Mouse (Mus musculus): ENCODE results near the gene Xlr3a. TPM values are rescaled to one million over a fixed set of nuclear protein-coding genes. Genes with fewer than 3 reads are reported as not detected.

Gene Xlr3a
- polyA plus RNA-seq, 1 experiment from 2014 or later = 2.7 TPM

DNA sequence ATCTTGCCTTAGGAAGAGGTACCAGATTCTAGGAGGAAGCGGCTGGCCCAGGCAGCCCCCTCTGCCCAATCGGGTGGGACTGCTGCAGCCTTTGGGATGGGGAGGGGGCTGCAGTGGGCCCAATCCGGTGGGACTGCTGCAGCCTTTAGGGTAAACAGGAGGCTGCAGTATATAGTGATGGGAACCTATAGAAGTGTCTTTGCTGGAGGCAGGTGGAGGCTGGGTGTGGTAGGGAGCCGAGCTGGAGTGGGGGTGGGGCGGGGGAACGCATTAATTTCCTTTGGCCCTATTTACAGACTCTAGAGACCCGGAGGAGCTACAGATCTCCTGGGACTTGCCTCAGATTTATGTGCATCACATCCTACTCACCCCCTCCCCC is 32.5 kb downstream of the Xlr3a start, which contains the start of gene Pnma3:
Pnma3 (plus strand) TSS at position 373 of the 379 bp plus-strand sequence.
- no peak within 1 kb of the TSS for H3K9ac ChIP-seq (ENCODE audit: low read length)
- peak within 1 kb of the TSS; percentile 23 for H3K4me2 ChIP-seq (replicated peaks; ENCODE audit: low read depth)
- no peak within 1 kb of the TSS for H3K4me3 ChIP-seq (ENCODE audit: low read depth, low read length)
- WGBS = 25% methylated on average over 7 of the region's 7 CpGs
- H3K36me3 ChIP-seq (ENCODE audit: control insufficient read depth, insufficient read depth, low read length) = no peaks in the 10 kb centered on the region
- peak; percentile 21; the same call in 1 of the 2 replicates for ATAC-seq (ENCODE audit: low FRiP score, low TSS enrichment)
- no peak for DNase-seq (ENCODE audit: low spot score)
- no peaks in the 10 kb centered on the region for H3K4me1 ChIP-seq (replicated peaks; ENCODE audit: control insufficient read depth, insufficient read depth)
- no peaks in the 10 kb centered on the region for H3K9me3 ChIP-seq (ENCODE audit: control insufficient read depth, low read length)
- no peaks in the 10 kb centered on the region for H3K27me3 ChIP-seq (ENCODE audit: control insufficient read depth, insufficient read depth, low read length)
- no peak within 1 kb of the TSS for H3K27ac ChIP-seq (replicated peaks)
- TF ChIP-seq EP300 (optimal IDR thresholded peaks at IDR 0.05) (no peak), CTCF (IDR thresholded peaks at IDR 0.05; ENCODE audit: low read depth) (no peak)

DNA sequence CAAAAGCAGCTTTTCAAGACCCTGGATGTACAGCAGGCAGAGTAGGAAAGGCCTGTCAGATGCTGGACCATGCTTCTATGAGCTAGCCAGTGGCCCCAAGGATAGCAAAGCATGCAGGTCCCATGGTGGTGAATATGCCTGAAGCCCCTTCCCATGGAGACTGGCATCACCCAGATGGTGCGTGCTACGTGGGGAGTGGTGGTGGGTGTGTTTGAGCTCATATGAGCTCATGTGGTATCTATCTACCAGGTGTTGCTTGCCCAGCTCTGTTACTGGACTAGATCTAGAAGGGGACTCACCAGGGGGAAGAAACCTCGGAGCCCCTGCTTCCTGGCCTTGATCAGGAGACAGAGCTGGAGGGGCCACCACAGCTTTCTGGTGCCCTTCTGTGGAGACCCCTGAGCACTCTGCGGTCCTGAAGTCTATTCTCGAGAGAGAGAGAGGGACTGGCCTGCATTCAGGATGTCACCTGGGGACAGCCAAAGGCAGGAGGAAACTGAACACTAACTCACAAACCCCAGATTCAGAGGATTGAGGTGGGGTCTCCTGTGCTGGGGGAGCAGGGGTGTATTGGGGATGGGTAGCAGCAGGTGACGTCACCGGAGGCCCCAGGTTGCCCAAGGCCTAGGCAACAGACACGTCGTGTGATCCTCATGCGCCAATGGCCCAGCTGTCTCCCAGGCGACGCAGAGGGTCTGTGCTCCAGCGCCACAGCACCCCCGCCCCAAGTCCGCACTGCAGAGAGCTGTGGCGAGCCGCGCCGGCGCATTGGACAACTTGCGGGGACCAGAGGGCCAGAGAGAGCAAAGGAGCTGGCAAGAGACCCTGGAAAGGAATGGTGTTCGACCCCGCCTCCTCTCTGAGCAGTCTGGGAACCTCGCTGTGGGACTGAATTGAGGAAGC is 33.1 kb downstream of the Xlr3a start:
- no peaks in the 10 kb centered on the region for H3K36me3 ChIP-seq (ENCODE audit: control insufficient read depth, insufficient read depth, low read length)
- H3K27ac ChIP-seq (replicated peaks) = no peak overlapping the region
- 51% methylated on average over 24 of the region's 24 CpGs for WGBS
- no peaks in the 10 kb centered on the region for H3K27me3 ChIP-seq (ENCODE audit: control insufficient read depth, insufficient read depth, low read length)
- TF ChIP-seq CTCF (IDR thresholded peaks at IDR 0.05; ENCODE audit: low read depth) (no peak), EP300 (optimal IDR thresholded peaks at IDR 0.05) (no peak)
- peak overlapping the region; percentile 23 for H3K4me2 ChIP-seq (replicated peaks; ENCODE audit: low read depth)
- DNase-seq (ENCODE audit: low spot score) (no peak), ATAC-seq (ENCODE audit: low FRiP score, low TSS enrichment) (peak; percentile 4; the same call in 1 of the 2 replicates)
- H3K9me3 ChIP-seq (ENCODE audit: control insufficient read depth, low read length) = no peaks in the 10 kb centered on the region
- no peaks in the 10 kb centered on the region for H3K4me1 ChIP-seq (replicated peaks; ENCODE audit: control insufficient read depth, insufficient read depth)
- no peak overlapping the region for H3K9ac ChIP-seq (ENCODE audit: low read length)
- H3K4me3 ChIP-seq (ENCODE audit: low read depth, low read length) = no peak overlapping the region

GRCm38 (mm10) chrX:73062323-73062722 is 34.6 kb downstream of the Xlr3a start:
- H3K4me1 ChIP-seq (replicated peaks; ENCODE audit: control insufficient read depth, insufficient read depth) = no peaks in the 10 kb centered on the region
- H3K27ac ChIP-seq (replicated peaks) = no peak overlapping the region
- H3K36me3 ChIP-seq (ENCODE audit: control insufficient read depth, insufficient read depth, low read length) = no peaks in the 10 kb centered on the region
- H3K9ac ChIP-seq (ENCODE audit: low read length) = no peak overlapping the region
- H3K4me3 ChIP-seq (ENCODE audit: low read depth, low read length) = no peak overlapping the region
- 39% methylated on average over 5 of the region's 5 CpGs for WGBS
- no peak for TF ChIP-seq EP300 (optimal IDR thresholded peaks at IDR 0.05)
- no peak for TF ChIP-seq CTCF (IDR thresholded peaks at IDR 0.05; ENCODE audit: low read depth)
- no peak overlapping the region for H3K4me2 ChIP-seq (replicated peaks; ENCODE audit: low read depth)
- DNase-seq (ENCODE audit: low spot score) (no peak), ATAC-seq (ENCODE audit: low FRiP score, low TSS enrichment) (no peak)
- H3K27me3 ChIP-seq (ENCODE audit: control insufficient read depth, insufficient read depth, low read length) = no peaks in the 10 kb centered on the region
- H3K9me3 ChIP-seq (ENCODE audit: control insufficient read depth, low read length) = no peaks in the 10 kb centered on the region

- TF ChIP-seq EP300 (optimal IDR thresholded peaks at IDR 0.05) (no peak), CTCF (IDR thresholded peaks at IDR 0.05; ENCODE audit: low read depth) (no peak)
- H3K4me3 ChIP-seq (ENCODE audit: low read depth, low read length) = no peak overlapping the region
- no peaks in the 10 kb centered on the region for H3K9me3 ChIP-seq (ENCODE audit: control insufficient read depth, low read length)
- H3K27me3 ChIP-seq (ENCODE audit: control insufficient read depth, insufficient read depth, low read length) = no peaks in the 10 kb centered on the region
- H3K9ac ChIP-seq (ENCODE audit: low read length) = no peak overlapping the region
- H3K27ac ChIP-seq (replicated peaks) = no peak overlapping the region
- no peaks in the 10 kb centered on the region for H3K36me3 ChIP-seq (ENCODE audit: control insufficient read depth, insufficient read depth, low read length)
- DNase-seq (ENCODE audit: low spot score) = no peak
- H3K4me1 ChIP-seq (replicated peaks; ENCODE audit: control insufficient read depth, insufficient read depth) = no peaks in the 10 kb centered on the region
- H3K4me2 ChIP-seq (replicated peaks; ENCODE audit: low read depth) = no peak overlapping the region
- ATAC-seq (ENCODE audit: low FRiP score, low TSS enrichment) = no peak
- WGBS = 85% methylated on average over 1 of the region's 1 CpGs
Observed at GRCm38 (mm10) chrX:73061528-73061927, 35.4 kb downstream of the Xlr3a start.

DNA sequence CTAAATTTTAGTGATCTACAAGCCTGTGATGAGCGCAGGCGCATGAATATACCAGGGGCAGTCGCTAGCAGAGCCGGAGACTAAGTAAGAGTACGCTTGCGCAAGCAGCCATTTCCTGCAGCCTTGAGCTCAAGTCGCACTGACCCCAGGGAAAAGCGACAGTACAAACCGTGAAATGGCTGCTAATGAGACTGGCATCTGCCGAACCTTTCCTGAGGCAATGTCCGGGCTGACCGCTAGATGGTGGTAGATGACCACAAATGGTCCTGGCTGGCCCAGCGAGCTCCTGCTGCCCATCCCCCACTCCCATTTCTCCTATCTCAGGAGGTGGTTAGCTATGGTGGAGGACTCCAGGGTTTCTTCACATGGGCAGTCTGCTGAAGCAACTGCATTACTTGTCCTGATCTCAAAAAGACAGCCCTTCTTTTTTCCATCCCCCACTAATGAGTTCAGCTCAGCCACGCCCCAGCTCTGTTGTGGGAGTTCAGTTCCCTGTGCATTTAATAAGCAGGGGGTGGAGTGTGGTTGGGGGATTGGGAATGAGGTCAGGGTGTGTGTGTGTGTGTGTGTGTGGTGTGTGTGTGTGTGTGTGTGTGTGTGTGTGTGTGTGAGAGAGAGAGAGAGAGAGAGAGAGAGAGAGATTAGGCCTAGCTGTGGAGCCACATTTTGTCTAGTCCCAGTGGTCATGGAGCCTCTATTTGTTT is 42.9 kb downstream of the Xlr3a start:
- no peak overlapping the region for H3K27ac ChIP-seq (replicated peaks)
- no peak overlapping the region for H3K4me3 ChIP-seq (ENCODE audit: low read depth, low read length)
- peak; percentile 91 for DNase-seq (ENCODE audit: low spot score)
- H3K4me1 ChIP-seq (replicated peaks; ENCODE audit: control insufficient read depth, insufficient read depth) = no peaks in the 10 kb centered on the region
- H3K27me3 ChIP-seq (ENCODE audit: control insufficient read depth, insufficient read depth, low read length) = no peaks in the 10 kb centered on the region
- no peaks in the 10 kb centered on the region for H3K36me3 ChIP-seq (ENCODE audit: control insufficient read depth, insufficient read depth, low read length)
- no peaks in the 10 kb centered on the region for H3K9me3 ChIP-seq (ENCODE audit: control insufficient read depth, low read length)
- peak; percentile 96 for ATAC-seq (ENCODE audit: low FRiP score, low TSS enrichment)
- 13% methylated on average over 14 of the region's 14 CpGs for WGBS
- H3K4me2 ChIP-seq (replicated peaks; ENCODE audit: low read depth) = no peak overlapping the region
- TF ChIP-seq CTCF (IDR thresholded peaks at IDR 0.05; ENCODE audit: low read depth) (peak; percentile 92), EP300 (optimal IDR thresholded peaks at IDR 0.05) (no peak)
- no peak overlapping the region for H3K9ac ChIP-seq (ENCODE audit: low read length)
